Mouse (Mus musculus): ENCODE measurements around the gene Rassf5. TPM values are rescaled to one million over a fixed set of nuclear protein-coding genes. Genes with fewer than 3 reads are reported as not detected.

The Rassf5 gene
- total RNA-seq, 2 experiments from 2014 or later, result 11.1 to 14.1 TPM

GRCm38 (mm10) chr1:131209971-131210426 lies 35.1 kb downstream of the Rassf5 start:
- DNase-seq (ENCODE audit: low spot score in 2 of 2), result peak in 1 of 2 experiments; percentile 17

- DNase-seq (ENCODE audit: low spot score in 2 of 2), result no peak
Observed at GRCm38 (mm10) chr1:131208800-131209199, 36.3 kb downstream of the Rassf5 start.

DNA sequence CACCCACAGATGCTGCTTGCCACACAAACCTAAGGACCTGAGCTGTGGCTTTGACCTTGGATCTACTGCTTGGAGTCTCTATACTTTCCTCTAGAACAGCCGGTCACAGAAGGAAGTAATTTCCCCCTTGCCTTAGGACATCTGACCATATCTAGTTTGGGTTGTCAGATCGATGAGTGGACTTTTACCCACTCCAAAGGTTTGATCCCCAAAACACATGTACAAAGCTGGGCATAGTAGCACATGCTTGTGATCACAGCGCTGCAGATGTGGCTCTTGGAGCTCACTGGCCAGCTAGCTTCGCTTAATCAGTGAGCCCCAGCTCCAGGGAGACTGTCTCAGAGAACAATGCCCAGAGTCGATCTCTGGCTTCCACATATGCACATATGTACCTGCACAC lies 37.0 kb downstream of the Rassf5 start:
- no peak for DNase-seq (ENCODE audit: low spot score in 2 of 2)

GRCm38 (mm10) chr1:131207531-131207930 lies 37.5 kb downstream of the Rassf5 start:
- DNase-seq (ENCODE audit: low spot score in 2 of 2), result peak; percentile 43 to 49

- DNase-seq (ENCODE audit: low spot score in 2 of 2), result no peak
Observed at GRCm38 (mm10) chr1:131206342-131206741, 38.7 kb downstream of the Rassf5 start.

GRCm38 (mm10) chr1:131204461-131204860 lies 40.6 kb downstream of the Rassf5 start:
- DNase-seq (ENCODE audit: low spot score in 2 of 2), result no peak

DNA sequence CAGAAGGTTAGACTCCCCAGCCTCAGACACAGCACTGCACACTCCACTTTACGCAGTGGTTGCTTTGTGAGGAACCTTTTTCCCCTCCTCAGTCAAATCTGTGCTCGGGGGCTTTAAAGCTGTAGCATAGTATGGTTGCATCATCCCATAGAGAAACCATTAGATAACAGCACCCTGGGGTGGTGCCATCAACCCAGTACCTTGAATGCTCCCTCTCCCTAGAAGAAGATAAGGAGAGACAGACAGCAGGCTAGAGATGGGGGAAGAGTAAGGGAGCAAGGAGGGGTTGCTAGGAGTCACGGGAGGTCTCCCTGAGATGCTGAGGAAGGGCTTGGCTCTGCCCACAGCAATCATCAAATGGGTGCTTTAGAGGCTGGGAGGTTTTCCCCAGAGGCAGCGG lies 43.7 kb downstream of the Rassf5 start:
- no peak for DNase-seq (ENCODE audit: low spot score in 2 of 2)

- no peak for DNase-seq (ENCODE audit: low spot score in 2 of 2)
Observed at GRCm38 (mm10) chr1:131200588-131200987, 44.5 kb downstream of the Rassf5 start.

- no peak for DNase-seq (ENCODE audit: low spot score in 2 of 2)
Observed at GRCm38 (mm10) chr1:131199976-131200375, 45.1 kb downstream of the Rassf5 start.

GRCm38 (mm10) chr1:131199118-131199821 lies 45.8 kb downstream of the Rassf5 start:
- DNase-seq (ENCODE audit: low spot score in 2 of 2), result no peak

GRCm38 (mm10) chr1:131198417-131198960 lies 46.6 kb downstream of the Rassf5 start:
- DNase-seq (ENCODE audit: low spot score in 2 of 2), result no peak

DNA sequence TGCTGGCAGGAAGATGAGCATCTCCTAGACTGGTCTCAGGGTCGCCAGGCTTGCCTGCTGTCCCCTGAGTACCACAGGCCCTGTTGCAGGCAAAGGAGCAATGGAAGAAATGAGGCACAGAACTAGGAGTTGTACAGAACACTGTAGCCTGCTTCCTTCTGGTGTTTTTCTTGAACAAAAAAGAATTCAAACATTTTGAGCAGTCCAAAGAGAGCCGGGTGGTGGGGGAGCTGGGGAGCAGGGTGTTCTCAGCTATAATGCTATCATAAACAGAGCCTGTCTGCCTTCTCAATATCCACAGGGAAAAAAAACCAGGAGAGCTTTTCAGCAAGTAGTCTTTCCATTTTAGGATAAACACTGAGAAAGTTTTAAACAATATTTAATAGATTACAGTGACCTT lies 49.0 kb downstream of the Rassf5 start:
- no peak for DNase-seq (ENCODE audit: low spot score in 2 of 2)

DNA sequence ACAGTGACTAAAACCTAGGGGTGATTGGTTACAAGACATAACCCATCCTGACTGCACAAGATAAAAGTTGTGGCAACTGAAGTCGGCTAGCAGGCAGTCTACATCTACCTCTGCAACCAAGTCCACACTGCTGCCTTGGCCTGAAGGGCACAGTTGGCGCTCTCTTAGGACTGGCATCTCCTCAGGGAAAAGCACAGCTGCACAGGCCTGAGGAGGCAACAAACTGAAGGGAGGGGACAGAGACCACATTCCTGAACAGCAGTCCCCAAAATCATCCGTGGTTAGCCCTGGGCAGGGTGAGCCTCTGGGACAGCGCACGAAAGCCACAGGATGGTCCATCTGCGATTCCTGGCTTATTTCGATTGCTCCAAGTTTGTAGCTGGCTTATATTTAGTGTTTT lies 49.4 kb downstream of the Rassf5 start:
- DNase-seq (ENCODE audit: low spot score in 2 of 2), result no peak

- no peak for DNase-seq (ENCODE audit: low spot score in 2 of 2)
Observed at GRCm38 (mm10) chr1:131193746-131194145, 51.3 kb downstream of the Rassf5 start.

DNA sequence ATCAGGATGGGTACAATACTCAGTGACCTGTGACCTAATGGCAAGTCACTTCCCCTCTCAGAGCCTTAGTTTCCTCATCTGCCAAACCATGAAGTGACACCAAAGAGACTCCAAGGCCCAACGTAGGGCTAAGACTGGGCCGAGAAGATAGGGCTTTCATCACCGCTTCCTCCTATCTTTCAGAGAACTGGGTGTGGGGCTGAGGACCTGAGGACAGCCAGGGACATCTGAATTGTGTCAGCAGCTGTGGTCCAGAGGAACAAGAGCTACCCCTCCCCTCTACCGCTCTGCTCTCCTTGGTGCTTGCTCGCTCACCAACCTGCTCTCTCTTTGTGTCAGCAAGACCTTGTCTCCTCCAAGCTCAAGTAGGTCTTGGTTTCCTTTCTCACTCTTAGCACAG lies 56.4 kb downstream of the Rassf5 start:
- DNase-seq (ENCODE audit: low spot score in 2 of 2), result no peak

DNA sequence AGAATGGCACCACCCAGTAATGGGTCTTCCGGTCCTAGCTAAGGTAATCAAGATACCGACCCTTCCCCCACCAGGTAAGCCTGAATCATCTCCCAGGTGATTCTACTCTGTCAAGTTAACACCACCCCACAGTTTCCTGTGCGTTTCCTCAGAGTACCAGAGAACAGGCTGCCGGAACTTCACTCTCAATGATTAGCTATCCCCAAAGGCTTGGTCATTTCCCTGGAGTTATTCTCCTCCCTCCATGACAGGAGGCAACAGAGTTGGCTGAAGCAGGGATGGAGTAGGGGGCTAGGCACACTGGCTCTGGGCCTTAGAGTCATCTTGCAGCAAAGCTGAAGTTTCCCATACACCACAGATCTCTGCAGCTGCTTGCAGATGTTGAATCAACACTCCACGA lies 57.2 kb downstream of the Rassf5 start:
- DNase-seq (ENCODE audit: low spot score in 2 of 2), result no peak

DNA sequence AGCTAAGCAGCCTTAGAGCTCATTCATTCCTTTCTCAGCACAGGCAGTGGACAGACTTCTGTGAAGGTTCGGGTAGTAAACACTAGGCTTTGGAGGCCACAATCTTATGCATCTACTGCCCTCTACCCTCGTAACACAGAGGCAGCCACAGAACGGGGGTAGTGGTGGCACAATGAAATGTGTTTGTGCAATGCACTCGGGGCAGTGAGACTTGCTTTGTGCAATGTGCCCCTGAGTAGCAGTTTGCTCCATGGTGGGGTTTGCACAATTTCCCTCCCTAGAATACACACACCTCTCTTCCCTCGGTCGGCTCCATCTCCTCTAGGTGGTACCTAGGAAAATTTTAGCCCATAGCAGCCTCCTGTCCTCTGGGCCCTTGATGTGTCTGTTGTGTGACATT lies 58.1 kb downstream of the Rassf5 start:
- no peak for DNase-seq (ENCODE audit: low spot score in 2 of 2)

DNA sequence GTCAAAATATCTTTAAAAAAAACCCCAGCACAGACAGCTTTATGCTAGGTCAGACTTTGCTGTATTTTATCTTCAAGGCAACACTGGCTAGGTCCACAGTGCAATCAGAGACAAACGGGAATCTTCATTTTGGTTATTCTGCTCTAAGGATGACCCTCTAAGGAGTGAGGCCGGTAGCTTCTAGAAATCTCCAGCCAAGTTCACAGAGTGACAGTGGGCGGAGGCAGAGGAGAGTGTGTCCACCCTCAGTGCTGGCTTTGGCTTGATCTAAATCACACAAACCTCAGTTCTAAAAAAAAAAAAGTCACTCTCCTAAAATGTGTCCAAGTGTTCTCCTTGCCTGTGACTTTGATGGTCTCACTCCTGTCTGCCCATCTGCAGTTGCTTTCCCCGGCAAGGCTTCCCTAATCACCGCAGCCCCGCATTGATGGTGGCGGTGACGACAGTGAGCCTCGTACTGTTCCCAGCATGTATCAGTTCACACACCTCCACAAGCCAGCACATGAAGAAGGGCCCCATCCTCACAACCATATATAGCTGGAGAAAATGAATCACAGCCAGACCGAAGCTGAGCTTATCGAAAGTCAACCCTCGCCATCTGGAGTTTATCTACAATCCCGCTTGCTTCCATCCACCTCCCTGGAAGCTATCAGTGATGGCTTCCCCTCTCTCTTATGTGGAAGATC lies 59.1 kb downstream of the Rassf5 start:
- no peak for DNase-seq (ENCODE audit: low spot score in 2 of 2)

DNA sequence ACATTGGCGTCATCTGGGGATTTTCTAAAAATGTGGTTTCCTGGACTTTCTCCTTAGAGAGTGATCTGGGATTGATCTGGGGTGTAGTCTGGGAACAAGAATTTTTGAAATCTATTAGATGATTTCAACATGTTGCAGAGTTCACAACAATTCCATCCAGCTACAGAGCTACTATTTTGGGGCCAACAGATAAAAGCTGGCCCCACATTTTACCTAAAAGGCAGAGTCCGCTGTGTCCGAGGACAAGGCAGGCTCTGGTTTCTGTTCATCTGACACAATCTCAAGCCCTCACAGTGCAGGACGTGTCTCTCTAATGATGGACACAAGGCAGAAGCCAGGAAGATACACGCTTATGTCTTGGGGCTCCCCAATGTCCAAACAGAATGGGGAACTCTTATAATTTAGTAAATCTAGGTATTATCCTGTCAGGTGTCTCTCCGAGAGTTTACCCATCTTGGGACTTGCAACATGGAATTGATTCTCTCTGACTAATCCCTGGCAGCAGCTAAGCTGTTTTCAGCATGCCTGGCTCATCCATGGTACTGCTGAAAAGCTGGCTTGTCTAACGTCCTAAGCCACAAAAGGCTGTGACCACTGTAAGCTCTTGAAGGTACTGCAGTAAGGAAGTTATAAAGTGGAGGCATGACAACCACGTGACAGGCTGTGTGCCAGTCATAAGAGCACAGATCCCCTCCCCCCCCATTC lies 60.0 kb downstream of the Rassf5 start:
- no peak for DNase-seq (ENCODE audit: low spot score in 2 of 2)

- DNase-seq (ENCODE audit: low spot score in 2 of 2), result no peak
Observed at GRCm38 (mm10) chr1:131184253-131184955, 60.7 kb downstream of the Rassf5 start.

DNA sequence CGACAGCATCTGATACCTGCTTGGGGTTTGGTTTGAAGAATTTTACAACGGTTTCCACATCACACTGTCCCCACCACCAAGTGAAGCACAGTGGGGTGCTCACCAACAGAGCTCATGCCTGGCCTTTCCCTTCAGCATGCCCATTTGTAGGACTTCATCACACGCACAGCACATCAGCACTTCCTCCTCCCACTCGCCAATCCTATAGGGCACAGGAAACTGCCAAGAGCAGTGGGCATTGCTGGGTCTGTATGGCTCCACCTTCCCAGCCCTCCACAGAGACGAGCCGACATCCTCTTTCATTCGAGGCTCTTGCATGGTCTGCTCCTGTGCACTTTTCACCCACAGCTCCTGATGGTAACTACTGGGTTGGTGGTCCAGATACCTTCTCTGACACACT lies 61.9 kb downstream of the Rassf5 start:
- no peak for DNase-seq (ENCODE audit: low spot score in 2 of 2)

Measured in adrenal gland, postnatal 4 days (tissue).